Mouse (Mus musculus): Measurements from ENCODE around the gene Ndufs4.

GRCm38 (mm10) chr13:114405100-114405715 is 17.1 kb upstream of the Ndufs4 start:
- TF ChIP-seq CTCF (IDR thresholded peaks at IDR 0.05; ENCODE audit: insufficient read depth, low read depth, low read length) (no peak), POLR2A (IDR thresholded peaks at IDR 0.05; ENCODE audit: insufficient read depth, low read depth, low read length) (no peak)
